Mouse (Mus musculus) embryonic fibroblast, embryonic 13.5 days (primary cell): ENCODE results near the gene Neurod1.

ENCODE experiments used
- CTCF ChIP-seq: IDR thresholded peaks from 2 replicates; pipeline ENCODE4 v1.5.1; 2011; ENCODE audit warnings: mild to moderate bottlenecking, control low read depth, low read length, moderate library complexity, borderline replicate concordance; ENCODE audit not compliant: insufficient read depth
- POLR2A ChIP-seq: IDR thresholded peaks from 2 replicates; pipeline ENCODE4 v1.6.1; 2011; ENCODE audit warnings: low read depth, mild to moderate bottlenecking, control low read depth, low read length, moderate library complexity

GRCm38 (mm10) chr2:79428022-79428421 is 28.5 kb downstream of the Neurod1 start:
- no peak for TF ChIP-seq CTCF
- no peak for TF ChIP-seq POLR2A
